Mouse (Mus musculus): Measurements from ENCODE around the gene Asb16. TPM values are rescaled to one million over a fixed set of nuclear protein-coding genes. Genes with fewer than 3 reads are reported as not detected.
"Not testable (repeated sequence)": the region's sequence is repeated elsewhere in the genome, so short reads cannot be mapped to it uniquely, and the experiment has no call there.

Gene Asb16
- polyA plus RNA-seq, 1 experiment from 2014 or later: not detected

DNA sequence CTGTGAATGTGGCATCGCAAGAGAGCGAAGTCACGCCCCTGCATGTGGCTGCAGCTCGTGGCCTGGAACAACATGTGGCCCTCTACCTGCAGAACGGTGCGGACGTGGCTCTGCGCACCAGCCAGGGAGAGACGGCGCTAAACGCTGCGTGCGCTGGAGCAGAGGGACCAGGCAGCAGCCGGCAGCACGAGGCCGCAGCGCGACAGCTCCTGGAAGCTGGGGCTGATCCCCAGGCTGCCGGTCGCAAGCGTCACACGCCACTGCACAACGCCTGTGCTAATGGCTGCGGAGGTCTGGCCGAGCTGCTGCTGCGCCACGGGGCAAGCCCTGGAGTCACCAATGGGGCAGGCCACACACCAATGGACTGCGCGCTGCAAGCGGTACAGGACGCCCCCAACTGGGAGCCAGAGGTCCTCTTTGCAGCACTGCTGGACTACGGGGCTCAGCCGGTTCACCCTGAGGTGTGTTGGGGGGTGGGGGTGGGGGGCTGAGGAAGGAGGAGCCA is 7.9 kb downstream of the Asb16 start:
- peak overlapping the region; percentile 59 for H3K9ac ChIP-seq (replicated peaks)
- H3K4me3 ChIP-seq: peak overlapping the region; percentile 40
- 2% methylated on average over 33 of the region's 33 CpGs for WGBS
- ATAC-seq (ENCODE audit: low FRiP score, low read depth): peak; percentile 75
- H3K9me3 ChIP-seq: no peaks in the 10 kb centered on the region
- peaks cover 24% of the 10 kb centered on the region for H3K27me3 ChIP-seq
- peak overlapping the region; percentile 70 for H3K4me2 ChIP-seq (replicated peaks)
- peaks cover 8% of the 10 kb centered on the region for H3K4me1 ChIP-seq
- H3K27ac ChIP-seq (replicated peaks): 0 out of 2 replicates have a peak overlapping the region, but pooled peaks have one; percentile 25
- H3K36me3 ChIP-seq: no peaks in the 10 kb centered on the region

DNA sequence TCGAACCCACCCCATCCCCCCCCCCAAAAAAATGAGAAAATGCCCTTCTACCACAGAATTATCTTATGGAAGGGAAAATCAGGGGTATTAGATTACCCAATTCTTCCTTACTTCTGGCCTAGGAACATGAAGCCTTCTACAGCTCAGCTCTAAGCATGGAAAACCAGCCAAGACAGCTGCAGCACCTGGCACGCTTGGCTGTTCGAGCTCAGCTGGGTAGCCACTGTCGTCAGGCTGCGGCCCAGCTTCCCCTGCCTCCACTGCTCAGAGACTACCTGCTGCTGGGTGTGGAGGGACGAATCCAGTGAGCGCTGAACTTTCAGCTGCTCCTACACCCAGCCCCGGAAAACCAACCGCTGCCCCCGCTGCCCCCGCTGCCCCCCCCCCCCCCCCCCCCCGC is 9.2 kb downstream of the Asb16 start:
- 50% methylated on average over 8 of the region's 12 CpGs for WGBS
- Histone ChIP-seq H3K9ac (replicated peaks) (no peak overlapping the region), H3K4me3 (no peak overlapping the region), H3K27me3 (peaks cover 24% of the 10 kb centered on the region), H3K36me3 (no peaks in the 10 kb centered on the region), H3K9me3 (no peaks in the 10 kb centered on the region), H3K4me1 (peaks cover 8% of the 10 kb centered on the region), H3K4me2 (replicated peaks) (no peak overlapping the region), H3K27ac (replicated peaks) (no peak overlapping the region)
- no peak for ATAC-seq (ENCODE audit: low FRiP score, low read depth)

GRCm38 (mm10) chr11:102279595-102279994 is 11.1 kb downstream of the Asb16 start:
- ATAC-seq (ENCODE audit: low FRiP score, low read depth): no peak
- 94% methylated on average over 3 of the region's 3 CpGs for WGBS
- H3K9ac ChIP-seq (replicated peaks): no peak overlapping the region
- no peak overlapping the region for H3K27ac ChIP-seq (replicated peaks)
- H3K27me3 ChIP-seq: peaks cover 24% of the 10 kb centered on the region
- no peak overlapping the region for H3K4me3 ChIP-seq
- no peak overlapping the region for H3K4me2 ChIP-seq (replicated peaks)
- H3K4me1 ChIP-seq: peaks cover 8% of the 10 kb centered on the region
- H3K9me3 ChIP-seq: no peaks in the 10 kb centered on the region
- H3K36me3 ChIP-seq: no peaks in the 10 kb centered on the region

GRCm38 (mm10) chr11:102280267-102280666 is 11.7 kb downstream of the Asb16 start:
- 77% methylated on average over 6 of the region's 6 CpGs for WGBS
- H3K27me3 ChIP-seq: peaks cover 21% of the 10 kb centered on the region
- not testable (repeated sequence) for H3K9me3 ChIP-seq; H3K4me1 ChIP-seq; ATAC-seq (ENCODE audit: low FRiP score, low read depth); H3K4me3 ChIP-seq; H3K4me2 ChIP-seq (replicated peaks); H3K36me3 ChIP-seq; H3K9ac ChIP-seq (replicated peaks); H3K27ac ChIP-seq (replicated peaks)

DNA sequence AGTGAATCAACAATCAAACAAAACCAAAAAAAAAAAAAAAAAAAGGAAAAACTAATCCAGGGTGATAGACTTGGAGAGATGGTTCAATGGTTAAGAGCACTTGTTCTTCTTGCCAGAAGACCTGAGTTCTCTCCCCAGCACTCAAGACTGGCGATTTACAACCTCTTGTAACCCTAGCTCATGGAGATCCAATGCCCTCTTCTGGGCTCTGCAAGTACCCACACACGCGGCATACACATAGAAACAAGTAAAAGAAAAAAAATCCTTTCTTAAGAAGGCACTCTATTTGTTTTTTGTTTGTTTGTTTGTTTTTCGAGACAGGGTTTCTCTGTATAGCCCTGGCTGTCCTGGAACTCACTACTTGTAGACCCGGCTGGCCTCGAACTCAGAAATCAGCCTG is 15.4 kb downstream of the Asb16 start:
- 92% methylated on average over 6 of the region's 6 CpGs for WGBS
- no peak for ATAC-seq (ENCODE audit: low FRiP score, low read depth)

DNA sequence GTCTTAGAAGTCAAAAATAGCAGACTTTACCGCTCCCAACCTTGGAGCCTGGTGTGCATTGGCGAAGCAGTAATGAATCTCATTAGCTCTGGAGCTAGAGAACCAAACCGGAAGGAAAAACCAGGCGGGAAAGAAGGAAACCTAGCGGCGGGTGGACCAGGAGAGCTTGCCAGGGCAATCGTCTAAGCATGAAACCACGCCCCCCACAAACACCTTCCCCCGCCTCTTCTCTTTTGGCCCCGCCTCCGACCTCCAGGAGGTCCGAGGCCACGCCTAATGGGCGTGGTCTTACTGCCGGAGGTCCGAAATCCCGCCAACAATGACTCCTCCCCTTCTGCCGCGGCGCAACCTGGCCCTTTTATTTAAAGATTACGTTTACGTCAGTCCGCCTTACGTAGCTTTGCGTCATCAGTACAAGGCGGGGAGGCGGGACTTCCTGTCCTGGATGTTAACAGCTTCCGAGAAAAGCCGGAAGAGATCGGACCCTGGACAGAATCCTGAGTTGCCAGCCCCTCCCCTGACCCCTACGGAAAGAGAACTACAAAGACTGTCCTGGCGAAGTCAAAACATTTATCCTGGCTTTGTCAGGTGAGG is 16.1 kb downstream of the Asb16 start, which contains the start of gene Tmub2:
Gene Tmub2, plus strand, starts transcription at position 431 of the 594 bp plus-strand sequence.
- H3K4me2 ChIP-seq (replicated peaks): peak within 1 kb of the TSS; percentile 60
- peaks cover 15% of the 10 kb centered on the region for H3K4me1 ChIP-seq
- peak within 1 kb of the TSS; percentile 68 for H3K9ac ChIP-seq (replicated peaks)
- WGBS: under 1% methylated on average over 32 of the region's 32 CpGs
- peaks cover 24% of the 10 kb centered on the region for H3K36me3 ChIP-seq
- peak within 1 kb of the TSS; percentile 71 for H3K4me3 ChIP-seq
- ATAC-seq (ENCODE audit: low FRiP score, low read depth): peak; percentile 86
- peak within 1 kb of the TSS; percentile 69 for H3K27ac ChIP-seq (replicated peaks)
- H3K9me3 ChIP-seq: no peaks in the 10 kb centered on the region
- no peaks in the 10 kb centered on the region for H3K27me3 ChIP-seq

More for the DNA sequence above, 15.4 kb downstream of the Asb16 start:
- peak overlapping the region; percentile 60; the same call in 1 of the 2 replicates for H3K4me2 ChIP-seq (replicated peaks)
- no peaks in the 10 kb centered on the region for H3K9me3 ChIP-seq
- peaks cover 15% of the 10 kb centered on the region for H3K4me1 ChIP-seq
- H3K9ac ChIP-seq (replicated peaks): no peak overlapping the region
- H3K4me3 ChIP-seq: peak overlapping the region; percentile 71; the same call in 1 of the 2 replicates
- H3K27me3 ChIP-seq: no peaks in the 10 kb centered on the region
- peaks cover 18% of the 10 kb centered on the region for H3K36me3 ChIP-seq
- peak overlapping the region; percentile 69; the same call in 1 of the 2 replicates for H3K27ac ChIP-seq (replicated peaks)

- Histone ChIP-seq H3K9ac (replicated peaks) (peak overlapping the region; percentile 68), H3K27me3 (no peaks in the 10 kb centered on the region), H3K27ac (replicated peaks) (peak overlapping the region; percentile 69), H3K4me3 (peak overlapping the region; percentile 71), H3K4me2 (replicated peaks) (peak overlapping the region; percentile 60), H3K36me3 (peaks cover 31% of the 10 kb centered on the region), H3K9me3 (no peaks in the 10 kb centered on the region), H3K4me1 (peaks cover 15% of the 10 kb centered on the region)
- whole genome bisulfite sequencing: 6% methylated on average over 31 of the region's 31 CpGs
- ATAC-seq (ENCODE audit: low FRiP score, low read depth): peak; percentile 71
Observed at GRCm38 (mm10) chr11:102285095-102285834, 16.7 kb downstream of the Asb16 start.

- Histone ChIP-seq H3K36me3 (peaks cover 53% of the 10 kb centered on the region), H3K4me3 (no peak overlapping the region)
Observed at GRCm38 (mm10) chr11:102287485-102287884, 18.9 kb downstream of the Asb16 start.

GRCm38 (mm10) chr11:102288027-102288804 is 19.7 kb downstream of the Asb16 start:
- no peak overlapping the region for H3K4me2 ChIP-seq (replicated peaks)
- no peak overlapping the region for H3K4me3 ChIP-seq
- peaks cover 15% of the 10 kb centered on the region for H3K4me1 ChIP-seq
- no peaks in the 10 kb centered on the region for H3K9me3 ChIP-seq
- no peak overlapping the region for H3K9ac ChIP-seq (replicated peaks)
- WGBS: 86% methylated on average over 8 of the region's 8 CpGs
- H3K27me3 ChIP-seq: no peaks in the 10 kb centered on the region
- ATAC-seq (ENCODE audit: low FRiP score, low read depth): no peak
- peaks cover 61% of the 10 kb centered on the region for H3K36me3 ChIP-seq
- no peak overlapping the region for H3K27ac ChIP-seq (replicated peaks)

More at GRCm38 (mm10) chr11:102287485-102287884, 18.9 kb downstream of the Asb16 start:
- Histone ChIP-seq H3K4me2 (replicated peaks) (no peak overlapping the region), H3K27ac (replicated peaks) (no peak overlapping the region), H3K27me3 (no peaks in the 10 kb centered on the region), H3K4me1 (peaks cover 15% of the 10 kb centered on the region), H3K9me3 (no peaks in the 10 kb centered on the region), H3K9ac (replicated peaks) (no peak overlapping the region)
- WGBS: 86% methylated on average over 8 of the region's 8 CpGs
- ATAC-seq (ENCODE audit: low FRiP score, low read depth): no peak

DNA sequence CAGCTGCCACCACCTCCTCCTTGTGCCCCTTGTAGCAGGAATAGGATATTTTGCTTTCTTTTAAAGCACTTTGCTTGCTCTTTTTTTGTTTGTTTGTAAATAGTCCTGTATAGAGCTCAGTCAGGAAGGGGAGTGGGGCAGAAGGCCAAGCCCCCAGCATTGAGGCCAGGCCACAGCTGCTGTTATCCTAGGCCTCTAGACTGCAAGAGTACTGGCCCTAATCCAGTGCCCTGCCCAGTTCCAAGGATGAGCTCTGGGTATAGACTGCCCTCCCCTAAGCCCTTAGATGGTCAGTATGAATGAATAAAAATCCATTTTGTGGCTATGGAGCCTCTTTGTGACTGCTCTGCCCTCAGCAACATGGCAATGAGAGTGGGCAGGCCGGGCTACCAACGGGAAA is 20.4 kb downstream of the Asb16 start:
- Histone ChIP-seq H3K9me3 (no peaks in the 10 kb centered on the region), H3K4me2 (replicated peaks) (no peak overlapping the region), H3K27ac (replicated peaks) (no peak overlapping the region), H3K27me3 (no peaks in the 10 kb centered on the region), H3K4me3 (no peak overlapping the region), H3K9ac (replicated peaks) (no peak overlapping the region), H3K36me3 (peaks cover 68% of the 10 kb centered on the region), H3K4me1 (peaks cover 16% of the 10 kb centered on the region)
- WGBS: 91% methylated on average over 2 of the region's 2 CpGs
- ATAC-seq (ENCODE audit: low FRiP score, low read depth): no peak

DNA sequence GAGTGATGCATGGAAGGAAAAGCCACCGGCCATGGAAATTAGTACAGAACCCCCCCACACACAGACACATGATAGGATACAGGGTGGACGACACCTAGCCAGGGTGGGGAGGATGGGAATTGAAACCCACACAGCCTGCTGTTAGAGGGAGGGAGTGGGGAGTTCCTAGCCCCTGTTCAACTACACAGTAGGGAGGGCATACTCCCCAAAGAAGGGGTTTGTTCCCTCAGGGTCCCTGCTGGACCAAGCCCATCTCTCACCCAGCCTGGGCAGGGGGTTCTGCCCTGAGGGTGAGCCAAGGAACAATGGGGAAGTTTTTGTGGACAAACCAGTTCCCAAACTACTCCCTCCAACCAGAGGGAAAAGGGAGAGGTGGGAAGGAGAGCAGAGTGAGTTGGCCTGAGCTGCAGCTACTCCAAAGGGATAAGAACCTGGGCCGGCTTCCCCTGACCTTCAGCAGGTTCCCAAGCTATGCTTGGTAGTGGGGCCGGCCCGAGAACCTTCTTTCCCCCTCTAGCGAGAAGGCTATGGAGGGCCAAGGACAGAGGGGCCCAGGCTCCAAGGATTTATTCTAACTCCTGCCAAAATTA is 21.1 kb downstream of the Asb16 start:
- H3K27me3 ChIP-seq: no peaks in the 10 kb centered on the region
- H3K9ac ChIP-seq (replicated peaks): no peak overlapping the region
- 61% methylated on average over 6 of the region's 6 CpGs for WGBS
- H3K4me3 ChIP-seq: no peak overlapping the region
- H3K36me3 ChIP-seq: peaks cover 74% of the 10 kb centered on the region
- H3K27ac ChIP-seq (replicated peaks): 0 out of 2 replicates have a peak overlapping the region, but pooled peaks have one; percentile 20
- no peaks in the 10 kb centered on the region for H3K9me3 ChIP-seq
- H3K4me2 ChIP-seq (replicated peaks): no peak overlapping the region
- no peak for ATAC-seq (ENCODE audit: low FRiP score, low read depth)
- peaks cover 23% of the 10 kb centered on the region for H3K4me1 ChIP-seq
